Mouse (Mus musculus): Measurements from ENCODE around the gene Lif. TPM values are rescaled to one million over a fixed set of nuclear protein-coding genes. Genes with fewer than 3 reads are reported as not detected.
A peak's percentile ranks its signal among the peaks of the same experiment; 100 is the strongest.

Gene Lif
- polyA plus RNA-seq, 1 experiment from 2014 or later, result not detected

DNA sequence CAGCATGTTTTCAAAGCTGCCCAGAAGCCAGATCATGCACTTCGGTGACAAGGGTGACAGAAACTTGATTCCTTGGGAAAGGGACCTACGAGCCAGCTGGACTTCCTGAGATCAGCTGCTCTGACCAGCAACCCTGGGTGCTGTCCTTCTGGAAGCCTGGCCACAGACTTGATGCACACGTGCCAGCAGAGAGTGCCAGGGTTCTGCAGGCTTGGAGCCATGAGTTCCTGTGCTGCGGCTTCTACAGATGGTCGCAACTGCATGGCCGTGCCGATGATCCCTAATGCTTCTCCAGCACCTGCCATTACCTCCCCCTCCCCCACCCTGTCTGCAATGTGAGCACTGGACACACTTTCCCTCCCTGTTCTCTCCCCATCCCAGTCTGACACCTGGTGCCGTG is 28.9 kb upstream of the Lif start:
- no peak overlapping the region for H3K27ac ChIP-seq (ENCODE audit: low read depth)
- no peak overlapping the region for H3K4me2 ChIP-seq (ENCODE audit: low read depth, low read length)
- no peak overlapping the region for H3K4me3 ChIP-seq (ENCODE audit: low read depth, low read length)
- H3K4me1 ChIP-seq (ENCODE audit: insufficient read depth), result peaks cover 37% of the 10 kb centered on the region
- DNase-seq (no peak), ATAC-seq (no peak)
- no peaks in the 10 kb centered on the region for H3K27me3 ChIP-seq (ENCODE audit: insufficient read depth, low read length)
- H3K9me3 ChIP-seq (ENCODE audit: low read length), result no peaks in the 10 kb centered on the region
- TF ChIP-seq EP300 (IDR thresholded peaks at IDR 0.05; ENCODE audit: low read depth) (no peak), CTCF (IDR thresholded peaks at IDR 0.05; ENCODE audit: low read depth) (no peak)
- H3K36me3 ChIP-seq (replicated peaks; ENCODE audit: insufficient read depth, low read length), result no peaks in the 10 kb centered on the region
- no peak overlapping the region for H3K9ac ChIP-seq (replicated peaks)
- 70% methylated on average over 8 of the region's 8 CpGs for WGBS (ENCODE audit: insufficient replicate concordance)

DNA sequence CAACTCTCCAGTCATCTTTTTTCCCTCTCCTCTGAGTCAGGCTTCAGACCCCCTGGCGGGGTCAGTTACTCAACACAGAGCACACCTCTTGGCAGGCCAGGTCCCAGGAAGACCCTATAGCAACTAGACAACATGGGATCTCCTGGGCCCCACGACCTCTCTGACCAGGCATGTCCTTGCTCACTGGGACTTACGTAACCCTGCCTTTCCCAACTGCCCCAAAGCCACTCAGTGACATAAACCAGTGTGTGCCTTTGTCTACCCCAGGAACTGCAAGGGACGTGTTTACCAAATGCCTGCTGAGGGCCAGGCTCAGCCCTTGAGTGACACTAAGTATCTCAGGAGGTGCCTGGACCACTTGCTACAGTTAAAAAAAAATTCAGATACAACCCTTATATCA is 27.5 kb upstream of the Lif start:
- Histone ChIP-seq H3K4me2 (ENCODE audit: low read depth, low read length) (no peak overlapping the region), H3K27me3 (ENCODE audit: insufficient read depth, low read length) (no peaks in the 10 kb centered on the region), H3K9ac (replicated peaks) (no peak overlapping the region), H3K27ac (ENCODE audit: low read depth) (peak overlapping the region; percentile 44; the same call in 1 of the 2 replicates), H3K36me3 (replicated peaks; ENCODE audit: insufficient read depth, low read length) (no peaks in the 10 kb centered on the region), H3K9me3 (ENCODE audit: low read length) (no peaks in the 10 kb centered on the region), H3K4me3 (ENCODE audit: low read depth, low read length) (no peak overlapping the region), H3K4me1 (ENCODE audit: insufficient read depth) (peaks cover 32% of the 10 kb centered on the region)
- DNase-seq (peak; percentile 52), ATAC-seq (peak; percentile 71)
- TF ChIP-seq CTCF (IDR thresholded peaks at IDR 0.05; ENCODE audit: low read depth) (no peak), EP300 (IDR thresholded peaks at IDR 0.05; ENCODE audit: low read depth) (no peak)
- 59% methylated on average over 4 of the region's 4 CpGs for WGBS (ENCODE audit: insufficient replicate concordance)

DNA sequence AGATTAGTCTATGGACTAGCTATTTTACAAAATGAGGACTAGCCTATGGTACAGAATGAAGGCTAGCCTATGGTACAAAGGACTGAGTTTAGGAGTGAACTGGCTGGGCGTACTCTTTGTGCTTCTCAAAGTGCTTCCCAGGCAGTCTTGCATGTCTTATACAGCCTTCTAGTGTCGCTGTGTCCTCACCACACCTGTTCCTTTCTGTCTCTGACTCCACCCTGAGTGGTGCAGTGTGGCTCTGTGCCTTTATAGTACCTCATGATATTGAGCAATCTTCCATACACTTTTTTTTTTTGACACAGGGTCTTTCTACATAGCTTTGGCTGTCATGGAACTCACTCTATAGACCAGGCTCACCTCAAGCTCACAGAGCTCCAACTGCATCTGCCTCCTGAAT is 25.9 kb upstream of the Lif start:
- Histone ChIP-seq H3K4me1 (ENCODE audit: insufficient read depth) (peaks cover 46% of the 10 kb centered on the region), H3K4me3 (ENCODE audit: low read depth, low read length) (no peak overlapping the region), H3K27me3 (ENCODE audit: insufficient read depth, low read length) (no peaks in the 10 kb centered on the region), H3K9ac (replicated peaks) (no peak overlapping the region), H3K4me2 (ENCODE audit: low read depth, low read length) (no peak overlapping the region), H3K27ac (ENCODE audit: low read depth) (no peak overlapping the region), H3K9me3 (ENCODE audit: low read length) (no peaks in the 10 kb centered on the region), H3K36me3 (replicated peaks; ENCODE audit: insufficient read depth, low read length) (no peaks in the 10 kb centered on the region)
- TF ChIP-seq CTCF (IDR thresholded peaks at IDR 0.05; ENCODE audit: low read depth) (no peak), EP300 (IDR thresholded peaks at IDR 0.05; ENCODE audit: low read depth) (no peak)
- 89% methylated on average over 2 of the region's 2 CpGs for WGBS (ENCODE audit: insufficient replicate concordance)
- DNase-seq, result no peak
- ATAC-seq, result no peak

DNA sequence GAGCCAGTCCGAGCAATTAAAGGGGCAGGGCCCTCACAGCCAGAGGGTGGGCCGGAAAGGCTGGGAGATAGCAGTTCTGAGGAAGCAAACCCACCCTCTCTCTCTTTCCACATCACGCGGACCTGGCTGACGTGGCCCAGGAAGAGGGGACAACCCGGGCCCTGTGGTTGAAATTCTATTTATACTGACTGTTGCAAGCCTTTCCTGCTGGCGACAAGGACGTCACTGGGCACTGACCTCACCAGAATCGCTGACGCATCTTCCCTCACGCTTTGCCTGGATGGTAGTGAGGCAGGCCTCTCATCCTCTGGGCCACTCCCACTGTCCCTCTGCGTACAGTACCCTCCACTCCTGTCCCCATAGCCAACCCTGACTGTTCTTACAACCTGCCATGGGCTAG is 24.7 kb upstream of the Lif start:
- no peaks in the 10 kb centered on the region for H3K36me3 ChIP-seq (replicated peaks; ENCODE audit: insufficient read depth, low read length)
- 33% methylated on average over 11 of the region's 12 CpGs for WGBS (ENCODE audit: insufficient replicate concordance)
- H3K4me3 ChIP-seq (ENCODE audit: low read depth, low read length), result no peak overlapping the region
- ATAC-seq, result peak; percentile 27
- no peaks in the 10 kb centered on the region for H3K9me3 ChIP-seq (ENCODE audit: low read length)
- no peak overlapping the region for H3K4me2 ChIP-seq (ENCODE audit: low read depth, low read length)
- H3K4me1 ChIP-seq (ENCODE audit: insufficient read depth), result peaks cover 47% of the 10 kb centered on the region
- peak; percentile 62 for DNase-seq
- no peak overlapping the region for H3K9ac ChIP-seq (replicated peaks)
- peak overlapping the region; percentile 67; the same call in 1 of the 2 replicates for H3K27ac ChIP-seq (ENCODE audit: low read depth)
- TF ChIP-seq CTCF (IDR thresholded peaks at IDR 0.05; ENCODE audit: low read depth), result no peak
- peak; percentile 62; the same call in 1 of the 2 replicates for TF ChIP-seq EP300 (IDR thresholded peaks at IDR 0.05; ENCODE audit: low read depth)
- H3K27me3 ChIP-seq (ENCODE audit: insufficient read depth, low read length), result no peaks in the 10 kb centered on the region

DNA sequence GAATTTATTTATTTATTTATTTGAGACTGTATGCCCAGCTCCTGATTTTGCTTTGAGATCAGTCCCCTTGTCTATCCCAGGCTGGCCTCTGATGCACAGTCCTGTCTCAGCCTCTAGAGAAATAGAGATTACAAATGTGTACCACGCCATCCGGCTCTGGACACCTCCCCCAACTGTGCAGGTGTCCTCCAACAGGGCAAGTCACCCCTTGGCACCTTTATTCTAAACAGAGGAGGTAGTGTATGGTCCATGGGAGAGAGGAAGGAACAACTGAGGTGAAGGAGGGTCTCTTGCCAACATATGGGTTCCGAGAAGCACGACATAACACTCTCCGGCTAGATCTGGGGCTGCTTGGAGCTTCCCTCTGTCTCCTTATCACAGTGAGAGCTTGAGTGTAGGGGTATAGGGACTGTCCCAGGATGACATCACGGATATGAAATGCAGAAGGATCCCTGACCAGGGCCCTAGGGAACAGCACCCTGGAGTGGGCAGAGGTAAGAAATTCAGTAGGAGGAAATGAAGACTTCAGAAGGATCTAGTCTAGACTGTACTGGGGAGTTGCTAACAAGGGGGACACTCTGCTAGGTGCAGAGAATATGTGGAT is 22.2 kb upstream of the Lif start:
- H3K9me3 ChIP-seq (ENCODE audit: low read length), result no peaks in the 10 kb centered on the region
- WGBS (ENCODE audit: insufficient replicate concordance), result 69% methylated on average over 6 of the region's 6 CpGs
- H3K4me3 ChIP-seq (ENCODE audit: low read depth, low read length), result no peak overlapping the region
- no peak for ATAC-seq
- H3K4me1 ChIP-seq (ENCODE audit: insufficient read depth), result peaks cover 28% of the 10 kb centered on the region
- H3K27ac ChIP-seq (ENCODE audit: low read depth), result peak overlapping the region; percentile 88
- H3K4me2 ChIP-seq (ENCODE audit: low read depth, low read length), result peak overlapping the region; percentile 88
- no peaks in the 10 kb centered on the region for H3K27me3 ChIP-seq (ENCODE audit: insufficient read depth, low read length)
- TF ChIP-seq EP300 (IDR thresholded peaks at IDR 0.05; ENCODE audit: low read depth), result no peak
- TF ChIP-seq CTCF (IDR thresholded peaks at IDR 0.05; ENCODE audit: low read depth), result no peak
- no peak for DNase-seq
- peaks cover 13% of the 10 kb centered on the region; the same call in 1 of the 2 replicates for H3K36me3 ChIP-seq (replicated peaks; ENCODE audit: insufficient read depth, low read length)
- 0 out of 2 replicates have a peak overlapping the region, but pooled peaks have one; percentile 59 for H3K9ac ChIP-seq (replicated peaks)

DNA sequence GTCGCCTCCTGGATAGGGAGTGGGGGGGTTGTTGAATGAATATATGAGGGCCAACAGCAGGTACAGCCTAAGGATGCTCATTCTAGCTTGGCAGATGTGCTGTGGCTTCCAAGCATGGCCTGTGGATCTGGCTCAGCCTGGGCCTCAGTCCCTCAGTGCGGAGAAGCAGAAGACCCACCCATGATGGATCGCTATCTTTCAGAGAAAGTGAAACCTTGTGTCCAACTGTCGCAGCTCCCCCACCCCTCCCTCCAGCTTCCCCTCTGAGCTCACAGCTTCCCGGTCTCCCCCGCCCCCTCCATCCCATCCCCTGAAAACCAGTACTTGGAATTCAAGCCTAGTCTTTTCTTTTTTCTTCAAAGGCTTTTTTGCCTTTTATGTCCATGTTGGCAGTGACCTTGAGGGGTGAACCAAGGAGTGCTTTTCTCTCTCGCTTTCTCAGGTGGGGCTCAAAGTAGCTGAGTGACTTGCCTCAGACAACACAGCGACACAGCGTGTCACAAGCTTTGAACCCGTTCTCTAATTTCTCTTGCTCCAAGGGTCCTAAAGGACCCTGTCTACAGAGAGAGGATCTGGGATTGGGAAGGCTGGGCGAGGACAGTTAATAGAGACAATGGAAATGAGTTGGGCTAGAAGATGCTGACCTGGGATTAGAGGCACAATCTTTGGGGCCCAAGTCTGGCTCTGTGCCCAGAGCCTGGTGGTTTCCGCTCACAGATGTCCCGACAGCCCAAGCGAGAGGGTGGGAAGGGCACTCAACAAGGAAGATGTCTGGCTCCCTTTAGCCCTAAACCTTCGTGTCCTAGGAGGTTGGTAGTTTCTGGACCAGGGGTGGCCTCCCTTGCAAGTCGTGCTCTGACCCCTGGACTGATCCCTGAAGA is 21.5 kb upstream of the Lif start, which contains the start of gene Osm:
Osm (plus strand) TSS at position 756 of the 881 bp plus-strand sequence.
- Histone ChIP-seq H3K9me3 (ENCODE audit: low read length) (no peaks in the 10 kb centered on the region), H3K4me2 (ENCODE audit: low read depth, low read length) (peak within 1 kb of the TSS; percentile 88), H3K36me3 (replicated peaks; ENCODE audit: insufficient read depth, low read length) (peaks cover 13% of the 10 kb centered on the region; the same call in 1 of the 2 replicates), H3K27me3 (ENCODE audit: insufficient read depth, low read length) (no peaks in the 10 kb centered on the region), H3K27ac (ENCODE audit: low read depth) (peak within 1 kb of the TSS; percentile 88), H3K4me3 (ENCODE audit: low read depth, low read length) (peak within 1 kb of the TSS; percentile 59), H3K9ac (replicated peaks) (peak within 1 kb of the TSS; percentile 59), H3K4me1 (ENCODE audit: insufficient read depth) (peaks cover 27% of the 10 kb centered on the region)
- ATAC-seq, result peak; percentile 68
- TF ChIP-seq EP300 (IDR thresholded peaks at IDR 0.05; ENCODE audit: low read depth), result no peak
- TF ChIP-seq CTCF (IDR thresholded peaks at IDR 0.05; ENCODE audit: low read depth), result no peak
- 45% methylated on average over 16 of the region's 16 CpGs for WGBS (ENCODE audit: insufficient replicate concordance)
- DNase-seq, result peak; percentile 75
